Mouse (Mus musculus) bone marrow, adult 2 months (tissue): ENCODE data around the gene Edem2. TPM values are rescaled to one million over a fixed set of nuclear protein-coding genes. Genes with fewer than 3 reads are reported as not detected.
A peak's percentile ranks its signal among the peaks of the same experiment; 100 is the strongest.

Experiments used
- H3K27ac ChIP-seq: fragments of 200-500 bp; 2 replicates; pipeline ENCODE4 v1.5.1; 2012; ENCODE audit warnings: low read depth, mild to moderate bottlenecking, control low read depth, inconsistent platforms, low read length; ENCODE audit not compliant: control insufficient read depth, poor library complexity, insufficient read depth
- H3K4me1 ChIP-seq: fragments of 200-500 bp; 2 replicates; pipeline ENCODE4 v1.6.1; 2011; ENCODE audit warnings: low read length; ENCODE audit not compliant: control insufficient read depth, insufficient read depth
- H3K4me3 ChIP-seq: fragments of 200-500 bp; replicated peaks from 2 replicates; pipeline ENCODE3; 2011; ENCODE audit warnings: mild to moderate bottlenecking, low read depth, low read length, control low read depth; ENCODE audit not compliant: control insufficient read depth
- CTCF ChIP-seq: fragments of 200-500 bp; IDR thresholded peaks from 2 replicates; pipeline ENCODE4 v1.5.1; 2011; ENCODE audit warnings: low read length, control low read depth; ENCODE audit not compliant: control insufficient read depth, insufficient read depth
- POLR2A ChIP-seq: fragments of 200-500 bp; IDR thresholded peaks from 2 replicates; pipeline ENCODE4 v1.6.1; 2011; ENCODE audit warnings: low read depth, mild to moderate bottlenecking, control low read depth, low read length, borderline replicate concordance; ENCODE audit not compliant: control insufficient read depth
- WGBS: fragments of 180-500 bp; shearing (Covaris S2); methylation state at CpG from one replicate; pipeline ENCODE4 v1.1.7; 2018; 5-methylcytosine and 5-hydroxymethylcytosine counted together
- polyA plus RNA-seq: library from polyadenylated mRNA; stranded (reverse); fragments of >200 nt; gene quantifications from 2 replicates; pipeline ENCODE4 v1.2.4, GENCODE M21; 2011; ENCODE audit warnings: low replicate concordance; ENCODE audit not compliant: missing spikeins, insufficient read depth, insufficient read length

Edem2 gene
- polyA plus RNA-seq, 1 experiment: 17.6 TPM

DNA sequence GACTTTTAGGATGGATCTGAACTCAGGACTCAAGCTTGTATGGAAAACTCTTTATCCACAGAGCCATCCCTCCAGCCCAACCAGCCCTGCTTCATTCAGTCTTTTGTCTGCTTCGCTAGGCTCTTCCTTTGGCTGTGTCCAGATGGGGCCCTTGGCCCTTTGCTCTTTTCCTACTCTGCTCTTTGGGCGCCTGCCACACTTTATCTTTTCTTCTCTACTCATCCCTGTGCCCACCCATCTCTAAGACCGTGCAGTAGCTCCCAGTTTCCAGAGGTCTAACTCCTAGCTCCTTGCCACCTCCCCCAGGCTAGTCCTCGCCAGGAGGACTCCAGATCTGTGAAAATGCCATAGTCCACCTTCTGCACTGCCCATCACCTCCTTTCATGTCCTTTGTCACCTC, 44.4 kb upstream of the Edem2 start:
- no peaks in the 10 kb centered on the region for H3K4me1 ChIP-seq
- no peak for TF ChIP-seq CTCF
- no peak for TF ChIP-seq POLR2A
- WGBS: 59% methylated on average over 4 of the region's 4 CpGs
- no peak overlapping the region for H3K27ac ChIP-seq
- H3K4me3 ChIP-seq: no peak overlapping the region

DNA sequence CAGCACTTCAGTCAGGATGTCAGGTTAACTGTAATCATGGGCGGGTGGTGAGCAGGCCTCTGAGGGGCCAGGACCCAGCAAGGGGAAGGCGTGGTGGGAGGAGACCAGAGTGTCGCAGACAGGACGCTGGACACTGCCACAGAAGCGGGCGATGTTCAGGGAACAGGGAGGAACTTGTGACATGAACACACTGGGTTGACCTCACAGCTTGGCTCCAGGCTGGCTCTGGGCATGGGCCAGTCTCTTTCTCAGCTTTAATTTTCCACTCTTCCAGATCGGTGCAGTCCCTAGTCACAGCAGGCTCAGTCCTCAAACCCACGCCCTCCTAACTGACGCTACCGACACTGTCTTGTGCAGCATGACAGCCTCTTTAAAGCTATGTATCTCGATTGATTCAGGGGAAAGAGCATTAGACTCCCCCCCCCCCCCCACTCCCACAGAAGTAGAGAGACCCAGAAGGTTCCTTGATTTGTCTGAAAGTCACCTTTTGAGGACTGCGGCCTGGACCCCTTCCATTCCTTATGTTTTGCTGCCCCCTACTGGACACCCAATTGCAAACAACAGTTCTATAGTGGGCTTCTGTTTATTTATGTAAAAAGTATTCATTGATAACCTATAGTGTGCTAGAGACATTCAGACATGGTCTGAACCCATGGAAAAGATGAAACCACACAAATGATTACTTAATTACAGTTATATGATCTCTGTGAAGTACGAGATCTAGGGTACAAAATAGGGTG, 35.6 kb upstream of the Edem2 start:
- no peak overlapping the region for H3K4me3 ChIP-seq
- no peaks in the 10 kb centered on the region for H3K4me1 ChIP-seq
- peak; percentile 53 for TF ChIP-seq CTCF
- no peak for TF ChIP-seq POLR2A
- no peak overlapping the region for H3K27ac ChIP-seq
- 66% methylated on average over 13 of the region's 13 CpGs for WGBS

DNA sequence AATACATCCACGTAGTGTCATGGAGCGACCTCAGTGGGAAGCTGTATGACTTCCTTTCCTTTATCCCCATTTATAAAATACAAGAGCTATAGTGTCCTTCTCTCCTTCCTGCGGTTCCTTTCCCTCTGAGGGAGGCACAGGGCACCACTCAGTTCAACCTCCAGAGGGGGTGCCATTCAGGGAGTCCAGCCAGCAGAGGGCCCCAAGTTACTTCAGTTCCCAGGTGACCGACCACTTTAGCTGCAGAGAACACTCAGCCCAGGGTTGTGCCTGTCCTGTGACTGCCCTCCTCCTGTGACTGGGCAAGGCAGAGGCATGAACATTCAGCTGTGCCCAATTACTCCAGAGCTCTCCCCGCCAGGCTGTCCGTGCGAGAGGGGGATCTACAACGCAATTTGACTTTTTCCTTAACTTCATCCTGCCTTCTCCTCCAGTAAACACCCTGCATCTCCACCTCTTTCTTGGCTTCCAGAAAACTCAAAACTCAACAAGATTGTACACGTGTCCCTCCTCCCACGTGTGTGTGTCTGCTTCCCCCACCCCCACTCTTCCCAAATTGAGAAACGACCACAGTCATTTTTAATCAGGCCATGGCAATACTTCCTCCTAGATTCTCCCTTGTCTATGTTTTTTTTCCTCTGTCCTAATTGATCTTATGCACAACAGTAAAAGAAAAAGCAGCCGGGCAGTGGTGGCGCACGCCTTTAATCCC, 27.7 kb upstream of the Edem2 start:
- Histone ChIP-seq H3K4me3 (no peak overlapping the region), H3K27ac (no peak overlapping the region), H3K4me1 (no peaks in the 10 kb centered on the region)
- 47% methylated on average over 14 of the region's 14 CpGs for WGBS
- TF ChIP-seq POLR2A: no peak
- TF ChIP-seq CTCF: 0 out of 2 replicates have a peak, but pooled peaks have one; percentile 10

DNA sequence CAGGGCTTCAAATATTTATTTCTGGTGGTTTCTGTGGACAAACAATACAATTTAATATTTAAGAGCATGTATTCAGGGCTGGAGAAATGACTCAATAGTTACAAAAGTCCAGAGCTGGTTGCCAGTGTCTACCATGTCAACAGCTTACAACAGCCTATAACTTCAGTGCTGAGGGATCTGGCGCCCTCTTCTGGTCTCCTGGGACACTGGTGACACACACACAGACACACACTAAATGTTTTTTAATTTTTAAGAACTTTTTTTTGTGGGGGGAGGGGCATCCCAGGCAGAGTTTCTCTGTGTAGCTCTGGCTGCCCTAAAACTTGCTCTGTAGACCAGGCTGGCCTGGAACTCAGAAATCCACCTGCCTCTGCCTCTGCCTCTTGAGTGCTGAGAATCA, 26.5 kb upstream of the Edem2 start:
- H3K4me3 ChIP-seq: no peak overlapping the region
- WGBS: 9% methylated on average over 1 of the region's 1 CpGs
- H3K4me1 ChIP-seq: no peaks in the 10 kb centered on the region; the same call in 1 of the 2 replicates
- no peak overlapping the region for H3K27ac ChIP-seq
- TF ChIP-seq CTCF (peak; percentile 67), POLR2A (no peak)

DNA sequence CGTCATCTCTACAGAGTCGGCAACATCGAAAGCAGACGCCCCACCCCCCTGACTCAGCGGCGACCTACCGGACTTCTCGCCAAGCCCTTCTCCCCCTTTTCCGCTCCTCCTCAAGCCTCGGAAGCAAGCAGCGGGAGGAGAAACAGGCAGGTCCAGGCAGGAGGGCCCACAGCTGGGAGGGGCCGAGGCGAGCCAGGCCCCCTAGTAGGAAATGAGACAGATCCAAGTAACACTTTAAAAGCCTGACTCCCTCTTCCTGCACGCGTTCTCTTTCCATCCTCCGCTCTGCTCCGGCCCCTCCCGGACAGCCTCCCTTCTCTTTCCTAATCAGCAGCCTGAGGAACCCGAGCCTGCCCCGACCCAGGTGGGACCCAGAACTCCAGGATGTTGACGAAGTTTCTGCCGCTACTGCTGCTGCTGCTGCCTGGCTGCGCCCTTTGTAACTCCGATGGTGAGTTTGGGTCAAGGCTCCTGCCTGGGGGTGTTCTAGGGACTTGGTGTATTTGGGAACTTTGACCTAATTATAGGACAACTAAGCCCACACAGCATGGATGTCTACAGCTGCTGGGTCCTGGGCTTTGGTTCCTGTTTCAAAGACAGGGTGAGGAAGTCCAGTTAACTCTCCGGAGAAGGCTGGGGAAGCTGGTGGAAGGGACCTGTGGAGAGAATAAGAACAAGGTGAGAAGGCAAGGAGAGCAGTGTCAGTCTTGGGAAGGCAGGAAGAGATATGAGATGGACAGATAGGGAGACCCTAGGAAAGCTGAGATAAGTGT, 21.9 kb upstream of the Edem2 start, which contains the start of gene Procr:
Procr (plus strand) TSS at position 104 of the 773 bp plus-strand sequence.
- TF ChIP-seq CTCF (no peak), POLR2A (no peak)

DNA sequence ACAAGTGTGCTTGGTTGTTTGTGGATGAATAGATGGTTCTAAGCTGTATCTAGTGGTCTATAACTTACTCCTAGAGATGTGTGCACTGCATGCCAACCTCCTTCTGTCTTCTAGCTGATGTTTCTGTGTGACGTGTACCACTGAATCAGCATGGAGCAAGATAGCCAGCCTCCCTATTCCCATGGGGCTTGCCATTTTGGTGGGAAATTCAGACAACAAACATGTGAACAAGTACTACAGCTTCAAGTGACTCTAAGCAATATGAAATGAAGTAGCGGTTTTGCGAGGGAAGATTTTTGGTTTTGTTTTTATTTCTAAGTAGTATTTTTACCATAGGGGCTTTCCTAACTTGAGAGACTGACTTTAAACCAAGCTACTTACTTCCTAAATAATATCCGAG, 20.1 kb upstream of the Edem2 start:
- no peak for TF ChIP-seq CTCF
- TF ChIP-seq POLR2A: no peak
- Histone ChIP-seq H3K4me1 (no peaks in the 10 kb centered on the region; the same call in 1 of the 2 replicates), H3K27ac (no peak overlapping the region), H3K4me3 (no peak overlapping the region)
- WGBS: 79% methylated on average over 4 of the region's 4 CpGs

More for the DNA sequence above, 21.9 kb upstream of the Edem2 start, which contains the start of gene Procr:
- no peak within 1 kb of the TSS for H3K27ac ChIP-seq
- H3K4me3 ChIP-seq: peak within 1 kb of the TSS; percentile 25
- H3K4me1 ChIP-seq: no peaks in the 10 kb centered on the region; the same call in 1 of the 2 replicates
- under 1% methylated on average over 25 of the region's 25 CpGs for WGBS

DNA sequence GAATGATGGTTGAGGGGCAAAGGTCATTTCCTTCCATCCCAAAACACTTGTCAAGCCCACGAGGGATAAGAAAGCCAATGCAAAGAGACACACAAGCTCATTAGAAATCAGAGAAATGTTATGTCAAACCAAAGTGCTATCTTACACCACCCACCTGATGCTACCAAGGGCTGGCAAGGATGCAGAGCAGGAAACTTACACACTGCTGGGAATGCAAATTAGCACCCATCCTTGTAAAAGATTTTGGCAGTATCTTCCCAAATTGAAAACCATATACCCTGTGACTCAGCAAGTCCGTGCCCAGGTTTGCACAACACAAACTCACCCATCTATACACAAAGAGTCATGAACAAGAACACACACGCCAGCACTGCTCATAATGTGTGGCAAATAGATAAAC, 16.2 kb upstream of the Edem2 start:
- Histone ChIP-seq H3K4me1 (no peaks in the 10 kb centered on the region; the same call in 1 of the 2 replicates), H3K27ac (no peak overlapping the region), H3K4me3 (no peak overlapping the region)
- TF ChIP-seq CTCF (no peak), POLR2A (no peak)
- WGBS: 40% methylated on average over 3 of the region's 3 CpGs

DNA sequence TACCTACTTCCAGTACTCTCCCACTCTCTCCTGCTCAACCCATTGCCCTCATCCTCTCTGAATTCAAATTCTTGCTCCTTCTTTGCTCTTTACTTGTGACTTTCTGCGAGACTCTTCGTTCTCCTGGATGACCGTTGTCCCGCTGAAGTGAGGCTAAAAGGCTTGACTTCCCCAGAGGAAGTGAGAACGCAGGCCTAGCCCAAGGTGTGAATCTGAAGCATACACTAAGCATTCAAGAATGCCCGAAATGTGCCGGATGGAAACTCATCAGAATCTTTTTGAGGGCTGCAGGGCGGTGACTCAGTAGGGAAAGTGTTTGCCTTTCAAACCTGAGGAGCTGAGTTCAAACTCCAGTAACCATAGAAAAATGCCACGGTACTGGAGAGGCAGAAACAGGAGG, 14.1 kb upstream of the Edem2 start:
- Histone ChIP-seq H3K4me3 (no peak overlapping the region), H3K4me1 (no peaks in the 10 kb centered on the region; the same call in 1 of the 2 replicates), H3K27ac (no peak overlapping the region)
- TF ChIP-seq POLR2A (no peak), CTCF (no peak)
- WGBS: 9% methylated on average over 9 of the region's 9 CpGs
